Mouse (Mus musculus) heart, adult 2 months (tissue): Measurements from ENCODE around the gene Tmem151b. TPM values are rescaled to one million over a fixed set of nuclear protein-coding genes. Genes with fewer than 3 reads are reported as not detected.

Experiments used
- DNase-seq, 2 experiments: peaks; one replicate each; pipeline ENCODE4 v3.0.0; 2021
- H3K27ac ChIP-seq: fragments of 200-600 bp; 2 replicates; pipeline ENCODE4 v1.8.1; 2022
- H3K27me3 ChIP-seq: fragments of 200-500 bp; 2 replicates; pipeline ENCODE4 v1.6.1; 2012; ENCODE audit warnings: mild to moderate bottlenecking, low read length, inconsistent platforms, mixed read lengths; ENCODE audit not compliant: control insufficient read depth, insufficient read depth
- H3K36me3 ChIP-seq: fragments of 200-500 bp; 2 replicates; pipeline ENCODE4 v1.6.1; 2012; ENCODE audit warnings: low read length, inconsistent platforms; ENCODE audit not compliant: control insufficient read depth, insufficient read depth
- H3K4me1 ChIP-seq: fragments of 200-500 bp; 2 replicates; pipeline ENCODE4 v1.6.1; 2011; ENCODE audit warnings: low read length; ENCODE audit not compliant: control insufficient read depth, insufficient read depth
- H3K4me3 ChIP-seq: fragments of 200-600 bp; 2 replicates; pipeline ENCODE4 v1.8.1; 2022
- H3K79me2 ChIP-seq: fragments of 200-500 bp; replicated peaks from 2 replicates; pipeline ENCODE4 v1.6.1; 2012; ENCODE audit warnings: mild to moderate bottlenecking, inconsistent platforms, low read length, moderate library complexity, mixed read lengths; ENCODE audit not compliant: control insufficient read depth, insufficient read depth
- H3K9ac ChIP-seq: fragments of 200-500 bp; 2 replicates; pipeline ENCODE4 v1.6.1; 2012; ENCODE audit warnings: low read depth, mild to moderate bottlenecking, control low read depth, inconsistent platforms, low read length, mixed read lengths
- CTCF ChIP-seq: fragments of 200-600 bp; IDR thresholded peaks from 2 replicates; pipeline ENCODE4 v1.8.1; 2022; ENCODE audit warnings: antibody characterized with exemption, mild to moderate bottlenecking, moderate library complexity
- EP300 ChIP-seq: fragments of 200-500 bp; IDR thresholded peaks from 2 replicates; pipeline ENCODE4 v1.6.1; 2011; ENCODE audit warnings: low read depth, low read length, control low read depth; ENCODE audit not compliant: insufficient read depth
- POLR2A ChIP-seq: fragments of 200-500 bp; IDR thresholded peaks from 2 replicates; pipeline ENCODE4 v1.6.1; 2011; ENCODE audit warnings: mild to moderate bottlenecking, low read depth, low read length, control low read depth; ENCODE audit not compliant: insufficient read depth
- WGBS: fragments of 180-500 bp; shearing (Covaris S2); methylation state at CpG from one replicate; pipeline ENCODE4 v1.1.7; 2018; 5-methylcytosine and 5-hydroxymethylcytosine counted together
- intact Hi-C: fragments of 180-260 bp; cut with DNase I; formaldehyde crosslinking; loops from one replicate; pipeline ENCODE4 v1.15.1; 2025
- polyA plus RNA-seq: library from polyadenylated mRNA; depleted of rRNA; stranded (reverse); fragments of >200 nt; gene quantifications from 2 replicates; pipeline ENCODE4 v1.2.3, GENCODE M21; 2012
- total RNA-seq, 2 experiments: library from RNA; stranded (reverse); gene quantifications; 2 replicates each; pipeline ENCODE4 v1.2.3; 2021

Gene Tmem151b
- total and polyA plus RNA-seq, 3 experiments = 0.04 to 0.07 TPM; not detected in 1

- intact Hi-C loops = loop anchor here (2.0 kb wide), 1 partner anchor 49 kb away; the partner anchor contains the start of gene Aars2
- Histone ChIP-seq H3K27me3 (no peaks in the 10 kb centered on the region), H3K4me3 (peak within 1 kb of the TSS; percentile 89), H3K36me3 (no peaks in the 10 kb centered on the region), H3K9ac (peak within 1 kb of the TSS; percentile 66), H3K27ac (peak within 1 kb of the TSS; percentile 47), H3K79me2 (no peaks in the 10 kb centered on the region), H3K4me1 (peaks cover 4% of the 10 kb centered on the region; the same call in 1 of the 2 replicates)
- TF ChIP-seq POLR2A = peak; percentile 74
- TF ChIP-seq EP300 = no peak
- WGBS = under 1% methylated on average over 45 of the region's 45 CpGs
- peak; percentile 95 to 97 for DNase-seq
Measured at GRCm38 (mm10) chr17:45555452-45556106, 6.1 kb upstream of the Tmem151b start, which contains the start of gene Nfkbie. TSS of gene Nfkbie (plus strand) at chr17:45555703.

DNA sequence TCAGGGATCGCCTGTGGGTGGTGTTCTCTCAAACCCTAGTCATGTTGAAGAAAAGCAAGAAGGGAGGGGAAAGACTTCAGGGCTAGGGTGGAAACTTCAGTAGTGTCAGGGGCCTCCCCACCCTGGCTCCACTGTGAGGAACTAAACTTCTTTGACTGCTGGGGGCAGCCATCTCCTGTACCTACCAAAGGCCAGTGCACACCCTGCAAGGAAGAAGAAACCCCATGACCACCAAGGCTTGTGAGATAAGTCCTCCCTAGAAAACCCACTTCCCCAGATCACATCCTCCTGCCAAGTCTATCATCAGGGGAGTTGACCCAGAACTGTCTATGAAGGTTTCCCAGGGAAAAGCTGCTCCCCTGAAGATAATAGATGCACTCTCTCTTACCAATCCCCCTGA is 4.9 kb upstream of the Tmem151b start:
- no peaks in the 10 kb centered on the region for H3K36me3 ChIP-seq
- H3K79me2 ChIP-seq = no peaks in the 10 kb centered on the region
- intact Hi-C loops = loop anchor here (2.0 kb wide), 1 partner anchor 48 kb away; the partner anchor contains the start of gene Aars2
- H3K4me1 ChIP-seq = peaks cover 4% of the 10 kb centered on the region; the same call in 1 of the 2 replicates
- no peak overlapping the region for H3K27ac ChIP-seq
- no peak overlapping the region for H3K4me3 ChIP-seq
- TF ChIP-seq EP300 = no peak
- TF ChIP-seq CTCF = no peak
- TF ChIP-seq POLR2A = no peak
- H3K27me3 ChIP-seq = no peaks in the 10 kb centered on the region
- no peak for DNase-seq
- WGBS = 45% methylated on average over 1 of the region's 1 CpGs
- H3K9ac ChIP-seq = no peak overlapping the region

DNA sequence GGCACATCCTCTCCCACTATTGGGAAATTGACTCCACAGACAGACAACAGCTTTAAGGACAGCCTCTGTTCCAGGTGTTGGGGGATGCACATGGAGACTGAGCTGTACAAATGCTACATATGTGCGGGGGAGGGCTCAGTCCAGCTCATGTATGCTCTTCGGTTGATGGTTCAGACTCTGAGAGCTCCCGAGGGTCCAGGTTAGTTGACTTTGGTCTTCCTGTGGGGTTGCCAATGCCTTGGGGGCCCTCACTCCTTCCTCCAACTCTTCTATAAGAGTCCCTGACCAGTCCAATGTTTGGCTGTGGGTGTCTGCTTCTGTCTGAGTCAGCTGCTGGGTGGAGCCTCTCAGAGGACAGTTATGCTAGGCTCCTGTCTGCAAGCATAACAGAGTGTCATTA is 3.6 kb upstream of the Tmem151b start:
- H3K4me1 ChIP-seq = peaks cover 4% of the 10 kb centered on the region; the same call in 1 of the 2 replicates
- H3K36me3 ChIP-seq = no peaks in the 10 kb centered on the region
- 79% methylated on average over 3 of the region's 3 CpGs for WGBS
- no peak overlapping the region for H3K4me3 ChIP-seq
- no peak overlapping the region for H3K9ac ChIP-seq
- TF ChIP-seq CTCF (no peak), POLR2A (no peak), EP300 (no peak)
- DNase-seq = no peak
- intact Hi-C loops = no loop called here
- peaks cover 7% of the 10 kb centered on the region for H3K27me3 ChIP-seq
- H3K79me2 ChIP-seq = no peaks in the 10 kb centered on the region
- H3K27ac ChIP-seq = no peak overlapping the region

- peaks cover 9% of the 10 kb centered on the region for H3K27me3 ChIP-seq
- H3K27ac ChIP-seq = no peak overlapping the region
- no peak overlapping the region for H3K9ac ChIP-seq
- no peak overlapping the region for H3K4me3 ChIP-seq
- no peaks in the 10 kb centered on the region for H3K36me3 ChIP-seq
- DNase-seq = peak; percentile 74 to 83
- TF ChIP-seq POLR2A (no peak), EP300 (peak; percentile 84), CTCF (peak; percentile 96)
- peaks cover 3% of the 10 kb centered on the region; the same call in 1 of the 2 replicates for H3K4me1 ChIP-seq
- intact Hi-C loops = loop anchor here (1.0 kb wide), 2 partner anchors 36 to 74 kb away; no protein-coding TSS in a partner anchor
- no peaks in the 10 kb centered on the region for H3K79me2 ChIP-seq
- WGBS = 6% methylated on average over 8 of the region's 8 CpGs
Measured at GRCm38 (mm10) chr17:45551816-45552451, 2.5 kb upstream of the Tmem151b start.

- H3K9ac ChIP-seq = no peak overlapping the region
- peaks cover 2% of the 10 kb centered on the region; the same call in 1 of the 2 replicates for H3K4me1 ChIP-seq
- H3K36me3 ChIP-seq = no peaks in the 10 kb centered on the region
- 51% methylated on average over 7 of the region's 7 CpGs for WGBS
- H3K27ac ChIP-seq = no peak overlapping the region
- DNase-seq = no peak
- no peaks in the 10 kb centered on the region for H3K79me2 ChIP-seq
- H3K27me3 ChIP-seq = peaks cover 13% of the 10 kb centered on the region
- TF ChIP-seq EP300 (no peak), CTCF (no peak), POLR2A (no peak)
- no peak overlapping the region for H3K4me3 ChIP-seq
- intact Hi-C loops = no loop called here
Measured at GRCm38 (mm10) chr17:45551249-45551796, 1.8 kb upstream of the Tmem151b start.
